Mouse (Mus musculus) MEL (cell line): Measurements from ENCODE around the gene Aifm2. TPM values are rescaled to one million over a fixed set of nuclear protein-coding genes. Genes with fewer than 3 reads are reported as not detected.

Experiments
- DNase-seq: peaks from one replicate; pipeline ENCODE4 v3.0.0; 2011; ENCODE audit warnings: low read depth, low spot score
- H3K27ac ChIP-seq: 2 replicates; pipeline ENCODE4 v1.5.1; 2012; ENCODE audit warnings: low read depth, mild to moderate bottlenecking, control low read depth, low read length, moderate library complexity; ENCODE audit not compliant: control insufficient read depth
- H3K27me3 ChIP-seq, 2 experiments: fragments of 150-350 bp in 1 of 2; sonication (generic) in 1 of 2; 2 replicates each; pipeline ENCODE4 v1.6.1; 2012; ENCODE audit warnings: low read length in 2 of 2, mild to moderate bottlenecking in 2 of 2, improper control_type of control experiment in 1 of 2, moderate library complexity in 1 of 2; ENCODE audit not compliant: insufficient read depth in 2 of 2, control insufficient read depth in 1 of 2
- H3K36me3 ChIP-seq, 2 experiments: 2 replicates each; pipeline ENCODE4 v1.6.1; 2012 to 2014; ENCODE audit warnings: low read length in 2 of 2, improper control_type of control experiment in 1 of 2, inconsistent platforms in 1 of 2, mild to moderate bottlenecking in 1 of 2; ENCODE audit not compliant: insufficient read depth in 2 of 2, control insufficient read depth in 1 of 2
- H3K4me1 ChIP-seq, 2 experiments: fragments of 150-350 bp in 1 of 2; sonication (generic) in 1 of 2; 2 replicates each; pipeline ENCODE4 v1.6.1; 2012; ENCODE audit warnings: low read length in 2 of 2, improper control_type of control experiment in 1 of 2, mild to moderate bottlenecking in 1 of 2; ENCODE audit not compliant: insufficient read depth in 2 of 2, control insufficient read depth in 1 of 2
- H3K4me3 ChIP-seq, 2 experiments: fragments of 150-350 bp in 1 of 2; sonication (generic) in 1 of 2; 2 replicates each; pipeline ENCODE4 v1.5.1; 2012; ENCODE audit warnings: low read depth in 2 of 2, low read length in 2 of 2, mild to moderate bottlenecking in 2 of 2, moderate library complexity in 2 of 2, control low read depth in 1 of 2, improper control_type of control experiment in 1 of 2; ENCODE audit not compliant: control insufficient read depth in 1 of 2, insufficient read depth in 1 of 2
- H3K79me2 ChIP-seq: 2 replicates; pipeline ENCODE4 v1.6.1; 2012; ENCODE audit warnings: mild to moderate bottlenecking, low read length, moderate library complexity; ENCODE audit not compliant: control insufficient read depth, poor library complexity, insufficient read depth
- H3K9ac ChIP-seq: 2 replicates; pipeline ENCODE4 v1.6.1; 2012; ENCODE audit warnings: low read depth, mild to moderate bottlenecking, control low read depth, low read length, moderate library complexity; ENCODE audit not compliant: control insufficient read depth, poor library complexity, severe bottlenecking
- H3K9me3 ChIP-seq: fragments of 150-350 bp; sonication (generic); replicated peaks from 2 replicates; pipeline ENCODE4 v1.6.1; 2012; ENCODE audit warnings: mild to moderate bottlenecking, low read length, improper control_type of control experiment, moderate library complexity; ENCODE audit not compliant: insufficient read depth
- CHD2 ChIP-seq: IDR thresholded peaks from 2 replicates; pipeline ENCODE4 v1.6.1; 2011; ENCODE audit warnings: low read length, improper control_type of control experiment
- CTCF ChIP-seq, 3 experiments: IDR thresholded peaks in 2 of 3; conservative IDR thresholded peaks in 1 of 3; 2 replicates each; pipeline ENCODE4 v1.5.1; 2011 to 2012; ENCODE audit warnings: low read length in 3 of 3, low read depth in 2 of 3, mild to moderate bottlenecking in 2 of 3, improper control_type of control experiment in 1 of 3, inconsistent platforms in 1 of 3, mixed read lengths in 1 of 3, moderate library complexity in 1 of 3; ENCODE audit not compliant: control insufficient read depth in 1 of 3, insufficient read depth in 1 of 3, poor library complexity in 1 of 3, severe bottlenecking in 1 of 3
- E2F4 ChIP-seq: IDR thresholded peaks from 2 replicates; pipeline ENCODE4 v1.6.1; 2011; ENCODE audit warnings: low read depth, low read length, improper control_type of control experiment, borderline replicate concordance
- ETS1 ChIP-seq: IDR thresholded peaks from 2 replicates; pipeline ENCODE4 v1.6.1; 2012; ENCODE audit warnings: low read depth, mild to moderate bottlenecking, inconsistent platforms, low read length, improper control_type of control experiment, moderate library complexity
- MAZ ChIP-seq: IDR thresholded peaks from 2 replicates; pipeline ENCODE4 v1.6.1; 2012; ENCODE audit warnings: low read depth, mild to moderate bottlenecking, inconsistent platforms, low read length, improper control_type of control experiment
- MXI1 ChIP-seq: IDR thresholded peaks from 2 replicates; pipeline ENCODE4 v1.6.1; 2011; ENCODE audit warnings: mild to moderate bottlenecking, low read depth, low read length, improper control_type of control experiment
- MYB ChIP-seq: IDR thresholded peaks from 2 replicates; pipeline ENCODE4 v1.6.1; 2011; ENCODE audit warnings: mild to moderate bottlenecking, low read depth, low read length, improper control_type of control experiment
- POLR2AphosphoS2 ChIP-seq: IDR thresholded peaks from 2 replicates; pipeline ENCODE4 v1.6.1; 2011; ENCODE audit warnings: low read length, improper control_type of control experiment
- POLR2AphosphoS5 ChIP-seq: IDR thresholded peaks from 2 replicates; pipeline ENCODE4 v1.6.1; 2012; ENCODE audit warnings: low read depth, borderline replicate concordance, mild to moderate bottlenecking, inconsistent platforms, low read length, moderate library complexity, mixed read lengths
- RAD21 ChIP-seq: IDR thresholded peaks from 2 replicates; pipeline ENCODE4 v1.6.1; 2011; ENCODE audit warnings: mild to moderate bottlenecking, low read depth, low read length, improper control_type of control experiment
- RCOR1 ChIP-seq: IDR thresholded peaks from 2 replicates; pipeline ENCODE4 v1.6.1; 2012; ENCODE audit warnings: low read depth, mild to moderate bottlenecking, inconsistent platforms, low read length, improper control_type of control experiment
- UBTF ChIP-seq: IDR thresholded peaks from 2 replicates; pipeline ENCODE4 v1.6.1; 2012; ENCODE audit warnings: low read depth, mild to moderate bottlenecking, inconsistent platforms, low read length, improper control_type of control experiment, moderate library complexity, borderline replicate concordance; ENCODE audit not compliant: insufficient read depth
- USF1 ChIP-seq: IDR thresholded peaks from 2 replicates; pipeline ENCODE4 v1.6.1; 2014; ENCODE audit warnings: low read depth, mild to moderate bottlenecking, inconsistent platforms, low read length, improper control_type of control experiment, moderate library complexity
- ZC3H11A ChIP-seq: IDR thresholded peaks from 2 replicates; pipeline ENCODE4 v1.6.1; 2012; ENCODE audit warnings: low read depth, mild to moderate bottlenecking, inconsistent platforms, low read length, improper control_type of control experiment
- ZKSCAN1 ChIP-seq: IDR thresholded peaks from 2 replicates; pipeline ENCODE4 v1.6.1; 2012; ENCODE audit warnings: low read depth, mild to moderate bottlenecking, inconsistent platforms, low read length, improper control_type of control experiment, moderate library complexity
- ZMIZ1 ChIP-seq: IDR thresholded peaks from 2 replicates; pipeline ENCODE4 v1.6.1; 2012; ENCODE audit warnings: low read depth, mild to moderate bottlenecking, inconsistent platforms, low read length, improper control_type of control experiment, moderate library complexity
- ZNF384 ChIP-seq: IDR thresholded peaks from 2 replicates; pipeline ENCODE4 v1.6.1; 2012; ENCODE audit warnings: low read depth, mild to moderate bottlenecking, inconsistent platforms, low read length, improper control_type of control experiment
- polyA plus RNA-seq, 2 experiments: library from polyadenylated mRNA; stranded (reverse) in 1 of 2; unstranded in 1 of 2; fragments of >175 nt in 1 of 2; fragments of >200 nt in 1 of 2; gene quantifications; 2 replicates each; pipeline versions ENCODE4 v1.2.1 to v1.2.4; 2012; ENCODE audit warnings: low replicate concordance in 2 of 2, low read depth in 1 of 2; ENCODE audit not compliant: insufficient read length in 2 of 2, insufficient read depth in 1 of 2, missing spikeins in 1 of 2
- total RNA-seq: library from RNA; depleted of rRNA; stranded (reverse); fragments of 300-350 nt; gene quantifications from 2 replicates; pipeline ENCODE4 v1.2.3, GENCODE M21; 2012

The Aifm2 gene
- total and polyA plus RNA-seq, 3 experiments: 13.4 to 17.7 TPM; not detected in 1

- TF ChIP-seq MAZ: peak; percentile 71; the same call in 1 of the 2 replicates
- TF ChIP-seq RCOR1: no peak
- no peak for TF ChIP-seq ZNF384
- TF ChIP-seq ZMIZ1: peak; percentile 49
- TF ChIP-seq ETS1: peak; percentile 43; the same call in 1 of the 2 replicates
- no peak for TF ChIP-seq UBTF
- peak; percentile 87 for TF ChIP-seq USF1
- TF ChIP-seq MXI1: peak; percentile 61
- peak; percentile 87 for TF ChIP-seq POLR2AphosphoS2
- no peak for TF ChIP-seq MYB
Observed at GRCm38 (mm10) chr10:61680015-61680913, 34.8 kb upstream of the Aifm2 start, which contains the start of gene Sar1a (continued).

GRCm38 (mm10) chr10:61689405-61689804 is 25.7 kb upstream of the Aifm2 start:
- H3K79me2 ChIP-seq: no peaks in the 10 kb centered on the region
- H3K36me3 ChIP-seq: peaks cover 0 to 33% of the 10 kb centered on the region in 2 experiments; a peak in 2 of 4 replicates
- H3K9me3 ChIP-seq: no peaks in the 10 kb centered on the region
- no peak for DNase-seq
- no peak overlapping the region for H3K4me3 ChIP-seq
- no peak overlapping the region for H3K27ac ChIP-seq
- H3K9ac ChIP-seq: no peak overlapping the region
- H3K4me1 ChIP-seq: no peaks in the 10 kb centered on the region
- no peaks in the 10 kb centered on the region for H3K27me3 ChIP-seq
- TF ChIP-seq ZKSCAN1 (no peak), RCOR1 (no peak), UBTF (no peak), POLR2AphosphoS2 (no peak), POLR2AphosphoS5 (no peak), ZC3H11A (no peak), E2F4 (no peak), RAD21 (no peak), MXI1 (no peak), CTCF (IDR thresholded peaks at IDR 0.05 in 2 of 3, conservative IDR thresholded peaks at IDR 0.05 in 1 of 3; ENCODE audit: control insufficient read depth in 1 of 3, insufficient read depth in 1 of 3, low read depth in 2 of 3, low read length in 3 of 3, poor library complexity in 1 of 3, severe bottlenecking in 1 of 3) (no peak)
- TF ChIP-seq, all 39 proteins: peak for 0

GRCm38 (mm10) chr10:61693563-61693962 is 21.5 kb upstream of the Aifm2 start:
- no peak for DNase-seq
- H3K36me3 ChIP-seq: peaks cover 7 to 19% of the 10 kb centered on the region in 2 experiments
- H3K4me3 ChIP-seq: no peak overlapping the region
- H3K27ac ChIP-seq: no peak overlapping the region
- TF ChIP-seq CHD2: no peak
- 0 out of 2 replicates have a peak, but pooled peaks have one; percentile 71 for TF ChIP-seq POLR2AphosphoS2
- H3K9ac ChIP-seq: no peak overlapping the region
- no peaks in the 10 kb centered on the region for H3K9me3 ChIP-seq
- H3K27me3 ChIP-seq: no peaks in the 10 kb centered on the region
- peaks cover 30% of the 10 kb centered on the region for H3K79me2 ChIP-seq
- H3K4me1 ChIP-seq: peaks cover 0 to 12% of the 10 kb centered on the region in 2 experiments; a peak in 3 of 4 replicates
